ENCODE assay signal across 16 mouse cellular contexts in the genomic region with DNA sequence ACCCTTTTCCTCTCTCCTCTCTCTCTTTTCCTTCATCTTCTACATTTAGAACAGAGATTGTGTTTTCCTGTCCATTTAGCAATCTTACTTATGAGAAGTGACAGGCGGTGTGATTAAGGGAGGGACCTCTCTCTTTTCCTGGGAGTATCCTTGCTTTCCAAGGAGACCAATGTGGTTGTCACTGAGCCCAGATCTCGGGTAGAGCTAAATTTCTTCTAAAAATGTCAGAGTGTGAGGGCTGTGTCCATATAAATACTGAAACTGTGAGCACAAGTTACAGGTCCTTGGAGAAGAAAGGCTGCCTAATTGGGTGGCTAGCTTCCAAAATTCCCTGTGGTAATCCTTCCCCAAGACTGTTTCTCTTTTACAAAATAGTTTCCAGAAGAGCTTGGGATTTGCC.
DNase-seq lines count a peak whose midpoint lies in the region; TF ChIP-seq lines count a peak whose summit lies in the region.
"Had no signal": no experiment of that assay in that cellular context is flagged by ENCODE, and none has a peak within 500 bp of the region (broad histone marks: within the 10 kb centered on the region; RNA-seq: fewer than 3 reads in every experiment).

No protein-coding gene starts in this region.

- no peak for TF ChIP-seq POLR2A in lung, adult 2 months (IDR thresholded peaks at IDR 0.05; ENCODE audit: borderline replicate concordance, extremely low read depth, low read depth, low read length)

- H3K4me1 ChIP-seq in lung, adult 2 months (ENCODE audit: control insufficient read depth, insufficient read depth, low read length) = peaks cover 2% of the 10 kb centered on the region; the same call in 1 of the 2 replicates
- H3K4me1 ChIP-seq: heart, embryonic 15.5 days; hindbrain, embryonic 12.5 days; megakaryocyte, embryonic 14.5 days had no signal

- WGBS in lung, adult 2 months = 34% methylated on average over 2 of the region's 2 CpGs

- peak; percentile 21 for DNase-seq in adrenal gland, postnatal 10 days
- no peak for DNase-seq in adrenal gland, adult 18-20 months (ENCODE audit: low spot score in 2 of 2)
- peak; percentile 34 for DNase-seq in gastrocnemius, adult 18-20 months (ENCODE audit: low spot score)
- DNase-seq in gastrocnemius, adult 8-10 months (ENCODE audit: low spot score in 2 of 2) = no peak
- peak; percentile 1 for DNase-seq in lung, postnatal 36 days
- DNase-seq in lung, adult 2 months = no peak
- DNase-seq in skeletal muscle tissue, adult 2 months (ENCODE audit: low read depth, low spot score) = peak; percentile 29
- DNase-seq in embryo, embryonic 10 days (ENCODE audit: low spot score) = no peak
- DNase-seq: cerebellum, postnatal 25 days; lung, adult 18-20 months had no signal

- H3K4me3 ChIP-seq in lung, adult 2 months (replicated peaks; ENCODE audit: extremely low read depth, low read depth, low read length) = no peak overlapping the region
- H3K4me3 ChIP-seq: embryonic facial prominence, embryonic 13.5 days; heart, embryonic 15.5 days; hindbrain, embryonic 12.5 days; layer of hippocampus, adult 2 months; limb, embryonic 15.5 days; megakaryocyte, embryonic 14.5 days had no signal

- TF ChIP-seq CTCF in lung, adult 2 months (IDR thresholded peaks at IDR 0.05; ENCODE audit: insufficient read depth, low read length) = no peak

Comparison
In these comparisons a context has a peak if more than half of its experiments do, and no peak if none do; other contexts are left out.
1. DNase-seq: peak in adrenal gland, postnatal 10 days (single experiment), gastrocnemius, adult 18-20 months (single experiment), lung, postnatal 36 days (single experiment) and skeletal muscle tissue, adult 2 months (single experiment); none in adrenal gland, adult 18-20 months (0 of 2), gastrocnemius, adult 8-10 months (0 of 2), lung, adult 2 months (single experiment) and embryo, embryonic 10 days (single experiment).